Mouse (Mus musculus) limb, embryonic 14.5 days (tissue): ENCODE measurements around the gene Cers6. TPM values are rescaled to one million over a fixed set of nuclear protein-coding genes. Genes with fewer than 3 reads are reported as not detected.

Experiments
- ATAC-seq: fragments of 200-750 bp; cut with Nextera tagmentation; 2 replicates; pipeline ENCODE4 v1.8.0; 2017; ENCODE audit warnings: low read depth, moderate number of reproducible peaks, moderate TSS enrichment; ENCODE audit not compliant: low FRiP score
- DNase-seq: peaks from one replicate; pipeline ENCODE4 v3.0.0-alpha.2; 2015; ENCODE audit warnings: low spot score
- H3K27ac ChIP-seq: fragments of 300-500 bp; sonication (generic); replicated peaks from 2 replicates; pipeline ENCODE4 v1.5.1; 2014; ENCODE audit warnings: low read depth, mild to moderate bottlenecking, low read length, moderate library complexity, mixed read lengths
- H3K27me3 ChIP-seq: fragments of 300-500 bp; sonication (generic); 2 replicates; pipeline ENCODE4 v1.6.1; 2014; ENCODE audit warnings: low read length, mixed read lengths; ENCODE audit not compliant: control insufficient read depth, insufficient read depth
- H3K36me3 ChIP-seq: fragments of 300-500 bp; sonication (generic); 2 replicates; pipeline ENCODE4 v1.6.1; 2014; ENCODE audit warnings: mild to moderate bottlenecking, low read length, moderate library complexity, mixed read lengths; ENCODE audit not compliant: control insufficient read depth, insufficient read depth
- H3K4me1 ChIP-seq: fragments of 300-500 bp; sonication (generic); 2 replicates; pipeline ENCODE4 v1.6.1; 2014; ENCODE audit warnings: antibody characterized with exemption, low read length, mixed read lengths; ENCODE audit not compliant: control insufficient read depth, insufficient read depth
- H3K4me2 ChIP-seq: fragments of 300-500 bp; sonication (generic); replicated peaks from 2 replicates; pipeline ENCODE4 v1.6.1; 2014; ENCODE audit warnings: low read depth, mild to moderate bottlenecking, low read length, moderate library complexity; ENCODE audit not compliant: severe bottlenecking
- H3K4me3 ChIP-seq: fragments of 300-500 bp; sonication (generic); replicated peaks from 2 replicates; pipeline ENCODE4 v1.5.1; 2014; ENCODE audit warnings: low read length
- H3K9ac ChIP-seq: fragments of 300-500 bp; sonication (generic); 2 replicates; pipeline ENCODE4 v1.6.1; 2014; ENCODE audit warnings: mild to moderate bottlenecking, low read depth, low read length, moderate library complexity; ENCODE audit not compliant: severe bottlenecking
- H3K9me3 ChIP-seq: fragments of 300-500 bp; sonication (generic); 2 replicates; pipeline ENCODE4 v1.6.1; 2016; ENCODE audit warnings: low read length; ENCODE audit not compliant: control insufficient read depth
- POLR2A ChIP-seq: fragments of 200-500 bp; IDR thresholded peaks from 2 replicates; pipeline ENCODE4 v1.8.0; 2012; ENCODE audit warnings: inconsistent platforms, mild to moderate bottlenecking, moderate library complexity, borderline replicate concordance; ENCODE audit not compliant: insufficient read depth, insufficient read length; ENCODE audit errors: extremely low read depth
- WGBS: fragments of 180-500 bp; shearing (Covaris S2); extraction: QIAGEN DNeasy Blood & Tissue Kit; methylation state at CpG from one replicate; pipeline ENCODE4 v1.1.7; 2014; 5-methylcytosine and 5-hydroxymethylcytosine counted together
- polyA plus RNA-seq, 2 experiments: library from polyadenylated mRNA; depleted of rRNA in 1 of 2; stranded (reverse) in 1 of 2; unstranded in 1 of 2; fragments of >200 nt; fragmentation: Nextera tagmentation in 1 of 2; extraction: Ambion mirVana in 1 of 2; gene quantifications; 2 replicates each; pipeline versions ENCODE4 v1.2.1 to v1.2.3; 2012 to 2014

Cers6 gene
- polyA plus RNA-seq, 2 experiments: 10.7 to 30.9 TPM

DNA sequence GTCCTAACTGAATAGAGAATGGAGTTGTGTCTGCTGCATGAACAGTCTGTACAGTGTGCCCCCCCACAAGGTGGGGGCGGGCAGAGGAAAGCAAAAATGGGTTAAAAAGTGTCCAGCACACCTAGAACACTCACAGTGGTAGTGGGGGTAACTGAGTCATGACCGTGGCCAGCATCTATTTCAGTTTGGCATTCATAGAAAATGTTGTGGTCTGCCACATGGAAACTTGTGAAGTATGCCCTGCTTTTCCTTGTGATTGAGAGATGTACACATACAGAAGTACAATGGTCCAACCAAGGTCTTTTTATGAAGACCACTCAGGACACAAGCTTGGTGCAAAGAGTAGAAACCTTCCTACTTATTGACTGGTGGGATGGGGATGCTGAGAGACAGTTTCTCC lies 24.0 kb downstream of the Cers6 start:
- no peak for TF ChIP-seq POLR2A
- DNase-seq (no peak), ATAC-seq (no peak)
- Histone ChIP-seq H3K27ac (no peak overlapping the region), H3K9me3 (no peaks in the 10 kb centered on the region), H3K27me3 (no peaks in the 10 kb centered on the region), H3K36me3 (no peaks in the 10 kb centered on the region), H3K4me2 (no peak overlapping the region), H3K4me1 (peaks cover 11% of the 10 kb centered on the region), H3K9ac (no peak overlapping the region), H3K4me3 (no peak overlapping the region)
- 94% methylated on average over 2 of the region's 2 CpGs for WGBS

DNA sequence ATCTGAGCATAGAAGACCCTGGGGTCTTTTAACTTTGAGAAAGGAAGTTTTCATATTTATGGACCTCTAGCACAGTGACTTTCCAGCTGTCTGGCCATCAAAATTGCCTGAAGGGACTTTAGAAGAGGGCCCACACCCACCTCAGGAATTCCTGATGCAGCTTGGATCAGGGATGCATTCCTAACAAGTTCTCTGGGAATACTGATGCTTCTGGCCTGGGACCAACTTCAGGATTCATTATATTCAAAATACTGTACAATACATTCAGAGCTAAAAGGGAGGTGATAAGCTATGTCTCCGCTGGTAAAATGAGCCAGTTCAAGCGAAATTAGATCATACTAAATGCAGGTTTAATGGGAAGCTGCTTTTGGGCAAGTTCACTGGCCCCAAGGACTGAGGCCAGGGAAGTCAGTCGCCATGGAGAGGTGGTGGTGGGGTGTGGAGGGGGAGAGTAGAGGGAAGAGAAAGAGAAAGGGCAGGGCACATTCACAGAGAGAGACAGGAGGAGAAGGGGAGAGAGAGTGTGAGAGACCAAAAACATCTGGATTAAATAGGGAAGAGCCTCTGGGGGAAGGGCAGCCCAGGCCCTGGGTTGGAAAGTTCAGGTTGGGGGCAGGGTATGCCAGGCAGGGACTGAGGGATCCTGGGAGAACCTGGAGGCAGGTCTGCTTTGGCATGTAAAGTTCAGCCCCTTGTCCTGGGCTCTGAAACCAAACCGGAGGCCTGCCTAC lies 24.7 kb downstream of the Cers6 start:
- Histone ChIP-seq H3K27ac (no peak overlapping the region), H3K36me3 (no peaks in the 10 kb centered on the region), H3K9me3 (no peaks in the 10 kb centered on the region), H3K4me1 (peaks cover 11% of the 10 kb centered on the region), H3K9ac (no peak overlapping the region), H3K27me3 (no peaks in the 10 kb centered on the region), H3K4me3 (no peak overlapping the region), H3K4me2 (no peak overlapping the region)
- DNase-seq (peak; percentile 76), ATAC-seq (peak; percentile 75)
- no peak for TF ChIP-seq POLR2A
- 18% methylated on average over 4 of the region's 4 CpGs for WGBS

GRCm38 (mm10) chr2:68886661-68887060 lies 25.4 kb downstream of the Cers6 start:
- Histone ChIP-seq H3K4me3 (no peak overlapping the region), H3K9ac (no peak overlapping the region), H3K4me2 (no peak overlapping the region), H3K36me3 (no peaks in the 10 kb centered on the region), H3K27me3 (no peaks in the 10 kb centered on the region), H3K27ac (no peak overlapping the region), H3K9me3 (no peaks in the 10 kb centered on the region), H3K4me1 (peaks cover 11% of the 10 kb centered on the region)
- no peak for TF ChIP-seq POLR2A
- 80% methylated on average over 4 of the region's 4 CpGs for WGBS
- ATAC-seq (no peak), DNase-seq (no peak)

DNA sequence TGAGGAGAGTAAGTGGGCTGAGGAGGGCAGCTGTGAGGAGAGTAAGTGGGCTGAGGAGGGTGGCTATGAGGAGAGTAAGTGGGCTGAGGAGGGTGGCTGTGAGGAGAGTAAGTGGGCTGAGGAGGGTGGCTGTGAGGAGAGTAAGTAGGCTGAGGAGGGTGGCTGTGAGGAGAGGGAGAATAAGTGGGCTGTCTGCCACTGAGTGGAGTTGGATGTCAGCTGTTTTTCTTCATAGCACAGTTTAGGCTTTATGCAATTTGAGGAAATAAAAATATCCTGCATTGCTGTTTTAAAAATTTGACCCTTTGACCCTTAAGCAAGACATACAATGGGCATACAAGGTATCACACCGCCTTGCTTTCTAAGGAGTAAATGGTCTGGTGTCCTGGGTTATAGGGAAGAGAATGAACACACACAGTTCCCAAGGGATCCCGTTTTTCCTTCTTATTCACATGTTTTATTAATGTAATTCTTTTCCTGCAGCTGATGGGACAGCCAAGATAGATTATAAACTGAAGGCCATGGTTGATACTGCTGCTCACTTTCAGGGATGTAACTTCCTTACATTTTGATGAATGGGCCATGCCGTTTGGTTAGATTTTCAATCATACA lies 27.0 kb downstream of the Cers6 start:
- no peak overlapping the region for H3K27ac ChIP-seq
- ATAC-seq (no peak), DNase-seq (no peak)
- H3K4me3 ChIP-seq: no peak overlapping the region
- no peaks in the 10 kb centered on the region for H3K9me3 ChIP-seq
- peaks cover 11% of the 10 kb centered on the region for H3K4me1 ChIP-seq
- H3K9ac ChIP-seq: no peak overlapping the region
- TF ChIP-seq POLR2A: no peak
- H3K4me2 ChIP-seq: no peak overlapping the region
- H3K36me3 ChIP-seq: no peaks in the 10 kb centered on the region
- no peaks in the 10 kb centered on the region for H3K27me3 ChIP-seq
- WGBS: 67% methylated on average over 3 of the region's 3 CpGs

- no peak for TF ChIP-seq POLR2A
- 83% methylated on average over 5 of the region's 5 CpGs for WGBS
- ATAC-seq: no peak
Measured at GRCm38 (mm10) chr2:68889661-68890170, 28.5 kb downstream of the Cers6 start.

More at GRCm38 (mm10) chr2:68889661-68890170, 28.5 kb downstream of the Cers6 start:
- H3K27me3 ChIP-seq: no peaks in the 10 kb centered on the region
- H3K9ac ChIP-seq: no peak overlapping the region
- no peak overlapping the region for H3K4me2 ChIP-seq
- peaks cover 11% of the 10 kb centered on the region for H3K4me1 ChIP-seq
- H3K36me3 ChIP-seq: no peaks in the 10 kb centered on the region
- no peak for DNase-seq
- no peak overlapping the region for H3K4me3 ChIP-seq
- no peaks in the 10 kb centered on the region for H3K9me3 ChIP-seq
- no peak overlapping the region for H3K27ac ChIP-seq
